Mouse (Mus musculus): ENCODE measurements around the gene Usp3.

DNA sequence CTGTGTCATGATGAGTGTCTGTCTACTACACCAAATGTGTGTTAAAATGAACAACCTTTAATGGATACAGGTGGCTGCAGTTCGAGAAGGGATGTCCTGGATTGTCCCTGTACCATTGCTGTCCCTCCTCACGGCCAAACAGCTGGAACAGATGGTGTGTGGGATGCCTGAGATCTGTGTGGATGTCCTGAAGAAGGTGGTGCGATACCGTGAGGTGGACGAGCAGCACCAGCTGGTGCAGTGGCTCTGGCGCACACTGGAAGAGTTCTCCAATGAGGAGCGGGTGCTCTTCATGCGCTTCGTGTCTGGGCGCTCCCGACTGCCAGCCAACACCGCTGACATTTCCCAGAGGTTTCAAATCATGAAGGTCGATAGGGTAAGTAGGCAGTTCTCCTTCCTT lies 88.4 kb downstream of the Usp3 start:
- no peak for TF ChIP-seq CTCF (IDR thresholded peaks at IDR 0.05; ENCODE audit: control insufficient read depth, insufficient read depth, insufficient replicate concordance, low read depth, low read length)
- no peak for TF ChIP-seq POLR2A (IDR thresholded peaks at IDR 0.05; ENCODE audit: control insufficient read depth, low read depth, low read length)
